Mouse (Mus musculus): ENCODE measurements around the gene Fam207a. TPM values are rescaled to one million over a fixed set of nuclear protein-coding genes. Genes with fewer than 3 reads are reported as not detected.

Fam207a gene
- total RNA-seq, 2 experiments from 2014 or later: 9.8 to 10.5 TPM

DNA sequence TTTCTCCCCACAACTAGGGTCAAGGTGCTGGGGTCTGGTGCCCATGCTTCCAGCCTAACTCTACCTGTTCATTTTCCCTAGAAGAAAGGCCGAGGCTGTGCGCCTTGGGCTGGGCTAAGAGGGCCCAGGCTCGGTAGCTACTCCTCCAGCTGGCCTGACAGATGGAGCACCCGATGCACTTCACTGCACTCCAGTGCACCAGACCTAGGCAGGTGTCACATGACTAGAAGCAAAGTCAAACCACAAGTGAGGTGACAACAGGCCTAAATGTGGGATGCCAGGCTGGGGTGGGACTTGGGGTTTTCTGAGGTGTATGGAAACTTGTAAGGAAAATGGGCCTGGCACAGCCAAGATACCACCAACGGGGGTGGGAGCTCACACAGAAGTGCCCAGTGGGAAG is 9.1 kb downstream of the Fam207a start:
- intact Hi-C loops (cut with DNase I): loop anchor here (5.0 kb wide), 1 partner anchor 74 kb away; no protein-coding TSS in a partner anchor
- DNase-seq: peak in 1 of 2 experiments; percentile 44

DNA sequence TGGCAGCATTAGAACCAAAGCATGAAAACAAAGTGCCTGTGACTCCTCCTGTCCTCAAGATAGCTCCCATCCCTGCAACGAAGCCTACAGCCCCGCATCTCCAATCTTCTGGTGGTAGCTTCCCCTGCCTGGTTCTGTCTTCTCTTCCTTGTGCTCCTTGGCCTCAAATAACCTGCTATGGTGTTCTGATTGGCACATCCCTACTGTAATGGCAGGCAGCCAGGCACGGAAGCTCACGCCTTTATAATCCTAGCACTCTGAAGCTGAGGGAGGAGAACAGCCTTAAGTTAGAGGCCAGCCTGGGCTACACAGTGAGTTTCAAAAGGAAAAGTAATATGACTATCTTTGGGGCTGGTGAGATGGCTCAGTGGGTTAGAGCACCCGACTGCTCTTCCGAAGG is 11.4 kb downstream of the Fam207a start:
- no peak for DNase-seq
- intact Hi-C loops (cut with DNase I): loop anchor here (2.0 kb wide), 1 partner anchor 55 kb away; no protein-coding TSS in a partner anchor

DNA sequence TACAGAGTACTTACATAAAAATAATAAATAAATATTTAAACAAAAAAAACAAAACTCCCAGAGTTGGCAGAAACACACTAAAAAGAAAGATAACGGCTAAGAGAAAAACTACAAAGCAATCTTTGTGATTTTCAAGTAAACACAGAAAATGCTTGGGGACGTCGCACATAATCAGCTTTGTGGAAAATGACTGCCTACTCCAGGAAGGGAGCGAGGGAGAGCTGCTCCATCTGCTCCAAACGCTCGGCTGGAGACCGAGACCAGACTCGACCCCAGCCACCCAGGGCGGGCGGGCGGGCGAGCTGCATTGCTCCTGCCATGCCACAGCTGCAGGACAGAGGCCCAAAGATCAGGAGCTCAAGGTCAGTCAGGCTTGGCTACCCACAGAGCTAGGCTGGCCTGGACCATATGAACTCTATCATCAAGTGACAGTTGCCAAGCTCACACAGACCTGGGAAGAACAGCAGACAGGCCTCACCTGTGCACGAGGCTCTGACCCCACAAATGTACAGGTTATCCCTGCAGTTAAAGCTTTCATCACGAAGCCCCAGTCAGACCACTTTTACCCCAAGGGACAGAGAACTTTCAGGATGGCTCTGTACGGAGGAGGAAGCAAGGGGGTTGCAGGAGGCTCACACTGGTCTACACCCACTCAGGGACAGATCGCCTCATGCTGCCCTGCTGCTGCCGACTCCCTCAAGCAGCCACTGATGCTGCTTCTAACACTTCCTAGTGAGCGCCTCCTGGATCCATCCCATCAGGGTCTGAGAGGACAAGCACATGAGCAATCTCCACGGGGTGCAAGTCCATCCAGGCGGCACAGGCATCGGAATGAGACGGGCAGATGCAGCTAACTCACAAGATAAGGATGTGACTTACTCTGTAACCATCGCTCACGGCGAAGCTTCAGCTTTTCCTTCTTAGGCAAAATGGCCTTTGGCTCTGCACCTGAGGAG is 12.3 kb downstream of the Fam207a start:
- intact Hi-C loops (cut with DNase I): no loop called here
- no peak for DNase-seq

DNA sequence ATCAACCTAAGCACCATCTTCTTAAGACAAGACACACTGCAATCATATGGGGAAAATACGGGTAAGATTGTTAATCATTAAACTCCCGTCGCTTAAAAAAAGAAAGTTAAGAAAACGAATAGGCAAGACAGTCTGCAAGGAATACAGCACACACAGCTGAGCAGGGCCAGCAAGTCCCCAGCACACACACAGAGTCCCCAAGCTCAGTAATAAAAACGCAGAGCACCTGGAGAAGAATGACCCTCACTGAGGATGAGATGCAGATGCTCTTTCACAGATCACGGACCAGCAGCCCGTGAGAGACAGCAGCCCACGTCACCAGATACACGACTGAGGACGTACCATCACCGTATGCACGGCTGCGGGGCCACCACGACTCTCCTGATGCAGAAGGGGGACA is 14.9 kb downstream of the Fam207a start:
- intact Hi-C loops (cut with DNase I): no loop called here
- no peak for DNase-seq

DNA sequence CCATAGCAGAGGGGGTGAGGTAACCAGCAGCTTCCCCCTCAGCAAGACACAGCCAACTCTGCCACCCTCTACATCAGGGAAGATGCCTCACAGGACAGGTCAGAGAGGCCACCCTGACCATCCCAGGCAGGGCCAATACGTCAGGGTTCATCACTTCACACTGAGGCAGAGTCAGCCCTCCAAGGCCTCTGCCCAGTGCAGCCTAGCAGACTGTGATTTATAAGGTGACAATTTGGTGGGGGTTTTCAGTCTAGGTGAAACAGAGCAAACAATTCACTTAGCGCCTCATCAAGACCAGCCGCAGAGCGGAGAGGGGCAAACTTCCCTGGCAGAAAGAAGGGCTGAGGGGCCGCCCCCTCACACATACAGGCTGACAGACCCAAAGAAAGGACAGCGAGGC is 17.3 kb downstream of the Fam207a start:
- no peak for DNase-seq
- intact Hi-C loops (cut with DNase I): no loop called here

DNA sequence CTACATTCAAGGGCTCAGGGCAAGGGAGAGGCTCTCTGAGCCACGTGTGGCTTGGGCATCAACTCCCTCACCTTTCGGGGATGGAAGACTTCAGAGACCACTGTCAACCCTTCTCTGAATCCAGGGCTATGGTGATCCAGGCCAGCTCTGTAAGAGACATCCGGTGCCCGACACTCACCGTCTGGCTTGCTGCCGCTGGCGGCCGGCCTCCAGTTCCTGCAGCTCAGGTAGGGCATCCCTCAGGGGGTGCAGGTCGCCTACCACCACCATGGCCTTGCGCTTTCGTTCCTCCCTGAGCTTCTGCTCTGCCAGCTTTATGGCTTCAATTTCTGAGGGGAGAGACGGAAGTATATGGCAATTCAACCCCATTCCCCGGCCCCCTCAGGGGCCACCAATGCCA is 18.4 kb downstream of the Fam207a start:
- DNase-seq: no peak
- intact Hi-C loops (cut with DNase I): no loop called here

DNA sequence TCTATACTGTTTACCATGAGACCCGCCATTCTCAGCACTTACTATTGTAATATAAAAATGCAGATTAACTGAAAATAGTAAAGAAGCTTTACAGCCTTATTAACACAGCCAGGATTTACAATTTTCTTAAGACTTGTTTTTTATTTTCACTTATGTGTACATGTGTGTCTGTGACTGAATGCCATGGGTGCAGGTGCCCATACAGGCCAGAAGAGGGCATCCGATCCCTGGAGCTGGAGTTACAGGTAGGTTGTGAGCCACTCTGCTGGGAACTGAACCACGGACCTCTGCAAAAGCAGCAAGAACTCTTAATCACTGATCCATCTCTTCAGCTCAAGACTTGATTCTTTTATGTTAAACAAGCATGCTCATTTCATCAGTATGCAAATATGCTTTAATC is 22.7 kb downstream of the Fam207a start:
- DNase-seq: no peak
- intact Hi-C loops (cut with DNase I): no loop called here

DNA sequence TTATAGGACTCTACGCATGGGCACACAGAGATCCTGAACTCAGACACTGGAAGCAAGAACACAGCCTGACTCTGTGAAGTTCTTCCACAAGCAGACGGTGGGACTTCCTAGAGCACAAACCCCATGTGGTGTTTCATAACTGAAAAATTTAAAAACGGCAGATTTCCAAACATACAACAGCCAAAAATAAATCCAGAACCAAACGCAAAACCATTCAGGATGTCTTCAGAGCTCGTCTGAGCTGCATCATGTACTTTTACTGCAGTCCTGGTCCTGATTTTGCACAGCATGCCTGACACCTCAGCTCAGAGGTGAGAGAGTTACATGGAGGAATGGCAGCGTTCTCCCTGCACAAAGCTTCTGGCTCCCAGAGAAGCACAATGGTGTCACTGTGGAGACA is 24.0 kb downstream of the Fam207a start:
- no peak for DNase-seq
- intact Hi-C loops (cut with DNase I): no loop called here

DNA sequence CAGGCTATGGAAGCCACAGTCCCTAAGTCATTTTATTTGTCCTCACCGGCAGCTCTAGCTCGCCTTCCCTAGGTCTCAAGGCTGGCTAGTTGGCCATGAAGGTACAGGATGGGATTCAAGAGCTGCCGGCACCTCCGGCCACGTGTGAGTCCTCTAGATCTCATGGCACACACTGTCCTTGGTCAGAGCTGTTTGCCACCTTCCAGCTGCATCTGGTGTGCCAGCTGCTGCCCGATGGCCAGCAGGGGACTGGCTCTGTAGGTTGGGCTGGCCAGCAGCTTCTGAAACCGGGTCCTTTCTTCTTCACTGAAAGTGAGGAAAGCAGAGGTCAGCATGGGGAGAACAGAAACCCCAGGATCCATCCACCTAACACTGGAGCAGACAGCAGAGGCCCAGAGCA is 27.4 kb downstream of the Fam207a start:
- intact Hi-C loops (cut with DNase I): no loop called here

DNA sequence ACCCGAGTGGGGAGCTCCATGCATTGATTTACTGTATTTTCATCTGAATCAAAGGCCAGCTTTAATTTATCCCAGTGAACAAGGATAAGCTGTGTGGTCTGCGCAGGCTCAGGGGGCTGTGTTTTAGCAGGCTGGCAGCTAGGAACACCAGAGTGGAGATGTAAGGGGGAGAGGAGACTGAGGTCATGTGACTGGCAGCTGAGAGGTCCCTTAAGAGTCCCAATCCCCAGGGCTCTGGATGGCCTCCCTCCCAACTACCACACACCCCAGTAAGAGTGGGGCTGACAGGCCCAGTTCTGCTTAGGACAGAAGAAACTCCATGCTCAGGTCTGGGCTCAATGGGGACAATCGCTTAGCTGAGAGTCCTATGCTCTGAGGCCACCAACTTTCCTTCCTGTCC is 29.8 kb downstream of the Fam207a start:
- intact Hi-C loops (cut with DNase I): no loop called here
- no peak for DNase-seq

More for the DNA sequence above, 27.4 kb downstream of the Fam207a start:
- no peak for DNase-seq

DNA sequence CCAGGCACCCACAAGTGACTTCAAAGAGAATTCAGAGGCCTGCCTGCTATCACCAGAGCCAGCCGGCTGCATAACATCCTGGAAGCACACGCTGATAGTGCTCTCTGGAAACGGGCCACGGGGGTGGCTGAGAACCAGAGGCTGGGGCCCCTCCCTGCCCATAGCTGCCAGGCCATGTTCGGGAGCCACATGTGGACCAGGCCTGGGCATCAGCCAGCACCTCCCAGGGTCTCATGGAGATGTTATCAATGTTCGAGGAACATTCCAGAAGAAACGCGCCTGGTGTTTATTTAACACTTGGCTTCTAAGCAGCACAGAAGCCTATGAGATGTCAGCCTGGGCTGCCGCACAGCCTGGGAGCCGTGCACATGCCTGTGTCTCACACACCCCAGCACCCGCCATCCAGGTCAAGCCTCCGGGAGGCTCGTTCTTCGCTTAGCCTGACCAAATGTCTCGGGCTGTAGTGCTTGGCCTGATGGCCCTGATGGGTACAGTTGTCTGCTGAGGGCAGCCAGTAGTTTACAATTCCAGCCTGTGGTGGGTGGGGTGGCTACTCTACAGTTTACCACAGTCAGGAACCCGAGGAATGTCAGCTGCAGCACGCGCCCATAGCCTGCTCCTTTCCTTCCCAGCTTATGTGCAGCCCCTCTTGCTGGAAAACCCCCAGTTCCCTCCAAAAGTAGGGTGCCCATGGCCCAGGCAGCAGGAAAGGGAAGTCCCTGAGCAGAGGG is 31.2 kb downstream of the Fam207a start:
- peak; percentile 80 to 85 for DNase-seq
- intact Hi-C loops (cut with DNase I): no loop called here

DNA sequence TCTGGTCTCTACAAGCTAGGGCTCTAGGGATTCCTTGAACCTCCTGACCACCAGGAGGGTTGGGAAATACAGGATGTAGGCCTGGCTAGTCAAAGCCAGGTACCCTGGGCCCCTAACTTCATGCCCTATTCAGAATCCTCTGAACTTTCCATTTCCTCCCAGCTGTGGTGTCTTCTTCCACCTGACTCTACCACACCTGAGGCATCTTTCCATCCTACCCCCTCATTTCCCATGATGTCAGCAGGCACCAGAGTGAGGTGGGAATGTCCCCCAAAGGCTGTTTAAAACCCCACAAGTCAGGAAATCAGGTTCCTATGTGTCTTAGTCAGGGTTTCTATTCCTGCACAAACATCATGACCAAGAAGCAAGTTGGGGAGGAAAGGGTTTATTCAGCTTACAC is 33.8 kb downstream of the Fam207a start:
- intact Hi-C loops (cut with DNase I): no loop called here

GRCm38 (mm10) chr10:77479972-77480371 is 35.6 kb downstream of the Fam207a start:
- intact Hi-C loops (cut with DNase I): no loop called here
- DNase-seq: no peak

More for the DNA sequence above, 33.8 kb downstream of the Fam207a start:
- DNase-seq: no peak

GRCm38 (mm10) chr10:77476907-77477306 is 38.7 kb downstream of the Fam207a start:
- intact Hi-C loops (cut with DNase I): loop anchor here (2.0 kb wide), 1 partner anchor 42 kb away; no protein-coding TSS in a partner anchor
- DNase-seq: no peak

DNA sequence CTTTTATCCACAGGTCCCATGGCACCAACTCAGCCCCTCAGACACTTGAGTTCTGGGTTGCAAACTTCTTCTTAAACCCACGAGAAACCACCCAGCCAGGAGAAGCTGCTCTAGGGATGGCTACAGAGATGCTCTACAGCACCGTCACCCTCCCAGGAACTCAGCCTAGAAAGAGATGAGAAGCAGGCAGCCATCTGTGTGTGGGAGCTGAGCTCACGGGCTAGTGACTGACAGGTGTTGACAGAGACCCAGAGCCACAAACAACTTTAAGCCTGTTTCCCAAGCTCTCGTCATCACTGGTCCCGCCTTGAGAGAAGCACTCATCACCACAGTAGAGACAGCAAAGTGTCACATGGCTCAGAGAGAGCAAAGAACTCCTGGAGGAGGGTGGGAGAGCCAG is 43.4 kb downstream of the Fam207a start:
- intact Hi-C loops (cut with DNase I): no loop called here
- no peak for DNase-seq

DNA sequence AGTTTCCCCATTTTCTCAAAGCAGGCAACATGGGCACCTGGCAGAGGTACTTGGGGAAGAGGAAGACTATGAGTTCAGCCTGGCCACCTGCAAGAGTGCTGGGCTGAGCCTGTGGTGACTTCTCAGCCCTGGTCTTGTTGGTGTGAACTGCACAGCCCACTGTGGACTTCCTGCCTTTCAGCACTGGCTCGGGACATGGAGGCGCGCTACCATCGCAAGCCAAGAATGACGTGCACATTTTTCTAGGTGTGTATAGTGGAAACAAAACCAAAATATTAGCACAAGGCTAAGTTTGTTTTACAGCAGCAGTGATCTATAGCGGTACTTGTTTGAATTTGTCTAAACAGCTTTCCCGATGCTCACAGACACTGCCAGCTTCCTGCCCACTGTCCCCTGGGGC is 44.1 kb downstream of the Fam207a start:
- intact Hi-C loops (cut with DNase I): no loop called here
- DNase-seq: no peak

DNA sequence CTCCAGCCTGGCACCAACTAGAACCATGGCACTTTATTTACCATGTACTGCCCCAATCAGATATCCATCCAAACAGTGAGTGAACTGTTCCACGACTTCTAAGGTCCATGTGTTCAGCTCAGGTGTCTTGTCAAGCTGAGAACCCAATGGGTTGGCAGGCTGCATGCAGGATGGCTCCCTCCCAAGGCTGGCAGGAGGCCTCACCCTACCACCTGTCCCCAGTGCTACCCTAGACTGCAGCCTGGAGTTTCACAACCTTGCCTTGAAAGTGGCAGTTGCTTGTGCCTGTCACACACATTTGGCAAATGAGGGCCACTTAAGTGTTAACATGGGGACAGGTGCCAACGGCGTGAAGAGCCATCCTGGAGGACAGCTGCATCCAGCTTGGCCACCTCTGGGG is 44.8 kb downstream of the Fam207a start:
- DNase-seq: no peak
- intact Hi-C loops (cut with DNase I): no loop called here

DNA sequence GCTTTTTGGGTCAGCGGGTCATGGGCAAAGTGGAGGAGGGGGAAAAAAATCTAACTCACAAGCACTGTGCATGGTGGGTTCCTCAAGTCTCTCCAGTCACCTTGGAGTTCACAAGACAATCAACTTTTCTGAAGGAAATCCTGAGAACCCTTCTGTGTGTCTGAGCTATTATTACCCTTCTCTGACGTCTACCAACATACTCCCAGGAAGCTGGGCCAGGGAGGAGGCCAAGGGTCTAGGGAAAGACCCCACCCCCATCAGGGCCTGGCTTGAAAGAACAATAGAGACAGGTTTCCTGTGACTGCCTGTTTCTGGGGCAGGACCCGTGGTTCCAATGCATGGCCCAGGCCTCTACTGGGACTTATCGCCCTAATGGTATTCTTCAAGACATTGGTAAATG is 46.9 kb downstream of the Fam207a start:
- intact Hi-C loops (cut with DNase I): no loop called here
- DNase-seq: no peak

- DNase-seq: no peak
- intact Hi-C loops (cut with DNase I): no loop called here
Observed at GRCm38 (mm10) chr10:77467407-77467806, 48.2 kb downstream of the Fam207a start.

DNA sequence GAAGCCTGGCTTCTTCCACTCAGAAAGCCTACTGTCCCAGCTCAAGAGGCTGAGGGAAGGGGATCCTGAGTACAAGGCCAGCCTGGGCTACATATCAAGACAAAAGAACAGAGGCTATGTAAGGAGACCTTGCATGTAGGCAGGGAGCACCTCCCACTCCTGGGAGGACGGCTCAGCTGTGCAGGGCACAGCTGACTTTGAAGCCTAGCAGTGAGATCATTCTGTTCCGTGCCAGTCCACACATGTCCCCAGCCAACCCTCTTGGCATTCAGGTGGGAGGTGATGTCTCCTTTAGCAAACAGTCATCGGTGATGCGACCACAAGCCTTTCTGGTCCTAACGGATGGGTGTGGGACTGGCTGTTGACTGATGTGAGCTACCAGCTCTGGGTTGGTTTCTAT is 49.7 kb downstream of the Fam207a start:
- no peak for DNase-seq
- intact Hi-C loops (cut with DNase I): no loop called here

GRCm38 (mm10) chr10:77464181-77464936 is 51.2 kb downstream of the Fam207a start:
- intact Hi-C loops (cut with DNase I): no loop called here
- DNase-seq: peak; percentile 65 to 67
